Mouse (Mus musculus) cerebellum, adult 2 months (tissue): Measurements from ENCODE around the gene Kmt5b. TPM values are rescaled to one million over a fixed set of nuclear protein-coding genes. Genes with fewer than 3 reads are reported as not detected.

Experiments used
- DNase-seq, 2 experiments: peaks; one replicate each; pipeline ENCODE4 v3.0.0; 2021
- H3K27ac ChIP-seq: fragments of 200-500 bp; 2 replicates; pipeline ENCODE4 v1.5.1; 2012; ENCODE audit warnings: low read length, control low read depth, inconsistent platforms; ENCODE audit not compliant: insufficient read depth
- H3K27me3 ChIP-seq: fragments of 200-500 bp; 2 replicates; pipeline ENCODE4 v1.6.1; 2012; ENCODE audit warnings: inconsistent platforms, mild to moderate bottlenecking, low read length, moderate library complexity; ENCODE audit not compliant: control insufficient read depth, insufficient read depth
- H3K4me1 ChIP-seq: fragments of 200-500 bp; 2 replicates; pipeline ENCODE4 v1.6.1; 2011; ENCODE audit warnings: low read length; ENCODE audit not compliant: control insufficient read depth, insufficient read depth
- H3K4me3 ChIP-seq: fragments of 200-500 bp; replicated peaks from 2 replicates; pipeline ENCODE3; 2011; ENCODE audit warnings: mild to moderate bottlenecking, low read depth, low read length, control low read depth; ENCODE audit not compliant: insufficient read depth
- CTCF ChIP-seq: fragments of 200-500 bp; IDR thresholded peaks from 2 replicates; pipeline ENCODE4 v1.5.1; 2011; ENCODE audit warnings: low read depth, mild to moderate bottlenecking, control low read depth, low read length, moderate library complexity, borderline replicate concordance; ENCODE audit not compliant: insufficient read depth
- POLR2A ChIP-seq: fragments of 200-500 bp; IDR thresholded peaks from 2 replicates; pipeline ENCODE4 v1.6.1; 2011; ENCODE audit warnings: low read length, control low read depth, borderline replicate concordance; ENCODE audit not compliant: insufficient read depth
- WGBS: fragments of 180-500 bp; shearing (Covaris S2); methylation state at CpG from one replicate; pipeline ENCODE4 v1.1.7; 2018; 5-methylcytosine and 5-hydroxymethylcytosine counted together
- polyA plus RNA-seq: library from polyadenylated mRNA; depleted of rRNA; stranded (reverse); fragments of >200 nt; gene quantifications from 2 replicates; pipeline ENCODE4 v1.2.3, GENCODE M21; 2012; rRNA removed

Gene Kmt5b
- polyA plus RNA-seq, 1 experiment, result 36.9 TPM

DNA sequence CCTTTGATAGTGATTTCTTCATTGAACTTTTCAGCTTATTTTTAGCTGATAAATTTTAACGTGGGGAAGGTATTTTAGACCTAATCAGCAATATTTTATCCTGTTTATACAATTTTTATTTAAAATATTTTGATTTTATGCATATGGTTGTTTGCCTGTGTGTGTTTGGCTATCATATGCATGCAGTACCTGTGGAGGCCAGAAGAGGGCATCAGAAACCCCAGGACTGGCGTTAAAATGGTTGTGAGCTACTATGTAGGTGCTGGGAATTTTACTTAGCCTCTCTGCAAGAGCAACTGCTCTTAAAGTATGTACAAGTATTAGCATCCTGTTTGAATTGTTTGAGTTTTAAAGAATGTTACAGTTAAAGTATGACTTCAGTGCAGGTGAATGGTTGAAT is 97.7 kb downstream of the Kmt5b start:
- no peak overlapping the region for H3K4me3 ChIP-seq
- H3K27ac ChIP-seq, result no peak overlapping the region
- TF ChIP-seq CTCF (peak; percentile 21; the same call in 1 of the 2 replicates), POLR2A (no peak)
- no peaks in the 10 kb centered on the region for H3K27me3 ChIP-seq
- no peaks in the 10 kb centered on the region for H3K4me1 ChIP-seq
- 87% methylated on average over 2 of the region's 2 CpGs for WGBS
- no peak for DNase-seq

Other genes starting within 250 kb of the Kmt5b start
- gene Ppp6r3, start 191.7 kb upstream of the Kmt5b start, polyA plus RNA-seq, result 95.8 and 101 TPM in 2 replicates
- 3.8 and 3.9 TPM in 2 replicates for gene Lrp5, start 80.9 kb upstream of the Kmt5b start, polyA plus RNA-seq
- 37.2 and 38.2 TPM in 2 replicates for gene 1810055G02Rik, start 59.1 kb upstream of the Kmt5b start, polyA plus RNA-seq
- gene Chka, start 84.4 kb downstream of the Kmt5b start, polyA plus RNA-seq, result 118 and 132 TPM in 2 replicates
- 29.9 and 32.3 TPM in 2 replicates for gene Tcirg1, start 139.7 kb downstream of the Kmt5b start, polyA plus RNA-seq
- 363 and 369 TPM in 2 replicates for gene Ndufs8, start 145.4 kb downstream of the Kmt5b start, polyA plus RNA-seq
- gene Aldh3b1, start 162.4 kb downstream of the Kmt5b start, polyA plus RNA-seq, result 7.0 and 8.0 TPM in 2 replicates
- gene Unc93b1, start 167.8 kb downstream of the Kmt5b start, polyA plus RNA-seq, result 14.3 and 14.5 TPM in 2 replicates
- 0.11 and 0.21 TPM in 2 replicates for gene Aldh3b3, start 191.2 kb downstream of the Kmt5b start, polyA plus RNA-seq
- gene Aldh3b2, start 204.9 kb downstream of the Kmt5b start, polyA plus RNA-seq, result 0.32 and 0.36 TPM in 2 replicates
- gene Acy3, start 219.1 kb downstream of the Kmt5b start, polyA plus RNA-seq, result 9.7 and 10.8 TPM in 2 replicates
- gene Tbx10, start 225.3 kb downstream of the Kmt5b start, polyA plus RNA-seq, result 0.08 and 0.33 TPM in 2 replicates
- gene Nudt8, start 233.2 kb downstream of the Kmt5b start, polyA plus RNA-seq, result 8.4 and 9.4 TPM in 2 replicates
- 4.8 and 5.5 TPM in 2 replicates for gene Gm49405, start 233.2 kb downstream of the Kmt5b start, polyA plus RNA-seq
- 15.8 and 19.9 TPM in 2 replicates for gene Doc2g, start 235.9 kb downstream of the Kmt5b start, polyA plus RNA-seq
- gene Ndufv1, start 245.4 kb downstream of the Kmt5b start, polyA plus RNA-seq, result 331 and 332 TPM in 2 replicates